Mouse (Mus musculus) stomach, postnatal 0 days (tissue): ENCODE results near the gene Klhl1. TPM values are rescaled to one million over a fixed set of nuclear protein-coding genes. Genes with fewer than 3 reads are reported as not detected.
"Not testable (repeated sequence)": the region's sequence is repeated elsewhere in the genome, so short reads cannot be mapped to it uniquely, and the experiment has no call there.

Experiments used
- ATAC-seq: fragments of 200-750 bp; cut with Nextera tagmentation; 2 replicates; pipeline ENCODE4 v1.8.0; 2017; ENCODE audit not compliant: low FRiP score, low TSS enrichment
- DNase-seq: peaks from one replicate; pipeline ENCODE4 v3.0.0-alpha.2; 2016; ENCODE audit warnings: low spot score
- H3K27ac ChIP-seq: fragments of 300-500 bp; sonication (generic); replicated peaks from 2 replicates; pipeline ENCODE4 v1.5.1; 2014; ENCODE audit warnings: mild to moderate bottlenecking, control low read depth
- H3K27me3 ChIP-seq: fragments of 300-500 bp; sonication (generic); 2 replicates; pipeline ENCODE4 v1.6.1; 2014; ENCODE audit warnings: low read length; ENCODE audit not compliant: control insufficient read depth, insufficient read depth
- H3K36me3 ChIP-seq: fragments of 300-500 bp; sonication (generic); 2 replicates; pipeline ENCODE4 v1.6.1; 2014; ENCODE audit warnings: low read length, mixed read lengths; ENCODE audit not compliant: control insufficient read depth, insufficient read depth
- H3K4me1 ChIP-seq: fragments of 300-500 bp; sonication (generic); replicated peaks from 2 replicates; pipeline ENCODE4 v1.6.1; 2014; ENCODE audit warnings: antibody characterized with exemption; ENCODE audit not compliant: control insufficient read depth, insufficient read depth
- H3K4me2 ChIP-seq: fragments of 300-500 bp; sonication (generic); replicated peaks from 2 replicates; pipeline ENCODE4 v1.6.1; 2014; ENCODE audit warnings: low read depth, mild to moderate bottlenecking, control low read depth, moderate library complexity
- H3K4me3 ChIP-seq: fragments of 300-500 bp; sonication (generic); 2 replicates; pipeline ENCODE4 v1.5.1; 2014; ENCODE audit warnings: low read depth, low read length, control low read depth
- H3K9ac ChIP-seq: fragments of 300-500 bp; sonication (generic); 2 replicates; pipeline ENCODE4 v1.6.1; 2014; ENCODE audit warnings: mild to moderate bottlenecking, low read length, control low read depth, mixed read lengths
- H3K9me3 ChIP-seq: fragments of 300-500 bp; sonication (generic); 2 replicates; pipeline ENCODE4 v1.6.1; 2016; ENCODE audit warnings: low read length; ENCODE audit not compliant: control insufficient read depth
- CTCF ChIP-seq: IDR thresholded peaks from 2 replicates; pipeline ENCODE4 v1.5.1; 2016; ENCODE audit warnings: antibody characterized with exemption, low read depth, mild to moderate bottlenecking, moderate library complexity
- EP300 ChIP-seq: optimal IDR thresholded peaks from 2 replicates; pipeline ENCODE3; 2016; ENCODE audit warnings: antibody characterized with exemption
- WGBS: fragments of 180-500 bp; shearing (Covaris S2); extraction: QIAGEN DNeasy Blood & Tissue Kit; methylation state at CpG from one replicate; pipeline ENCODE4 v1.1.7; 2014; 5-methylcytosine and 5-hydroxymethylcytosine counted together
- polyA plus RNA-seq: library from polyadenylated mRNA; unstranded; fragments of >200 nt; fragmentation: Nextera tagmentation; extraction: Ambion mirVana; gene quantifications from 2 replicates; pipeline ENCODE4 v1.2.1, GENCODE M21; 2015

The Klhl1 gene
- polyA plus RNA-seq, 1 experiment from 2014 or later = 0.08 TPM

GRCm38 (mm10) chr14:96217805-96218441, 301.0 kb downstream of the Klhl1 start:
- no peaks in the 10 kb centered on the region for H3K27me3 ChIP-seq
- TF ChIP-seq CTCF (no peak), EP300 (no peak)
- H3K4me2 ChIP-seq = no peak overlapping the region
- H3K9ac ChIP-seq = no peak overlapping the region
- WGBS = 63% methylated on average over 6 of the region's 6 CpGs
- no peaks in the 10 kb centered on the region for H3K4me1 ChIP-seq
- no peak for ATAC-seq
- H3K36me3 ChIP-seq = no peaks in the 10 kb centered on the region
- no peak overlapping the region for H3K4me3 ChIP-seq
- H3K27ac ChIP-seq = no peak overlapping the region
- no peak for DNase-seq
- no peaks in the 10 kb centered on the region for H3K9me3 ChIP-seq

- H3K4me3 ChIP-seq, H3K27me3 ChIP-seq, H3K4me1 ChIP-seq, ATAC-seq, H3K9ac ChIP-seq, H3K36me3 ChIP-seq, DNase-seq, H3K9me3 ChIP-seq, H3K4me2 ChIP-seq, H3K27ac ChIP-seq: not testable (repeated sequence)
- 90% methylated on average over 13 of the region's 16 CpGs for WGBS
Measured at GRCm38 (mm10) chr14:96194795-96195194, 324.1 kb downstream of the Klhl1 start.

- Histone ChIP-seq H3K4me1 (no peaks in the 10 kb centered on the region), H3K4me2 (no peak overlapping the region), H3K9ac (no peak overlapping the region), H3K27me3 (no peaks in the 10 kb centered on the region), H3K9me3 (no peaks in the 10 kb centered on the region), H3K4me3 (no peak overlapping the region), H3K27ac (no peak overlapping the region), H3K36me3 (no peaks in the 10 kb centered on the region)
- WGBS = 82% methylated on average over 2 of the region's 2 CpGs
- no peak for ATAC-seq
- no peak for TF ChIP-seq EP300
- TF ChIP-seq CTCF = no peak
- DNase-seq = no peak
Measured at GRCm38 (mm10) chr14:96174546-96174945, 344.4 kb downstream of the Klhl1 start.

- WGBS = 74% methylated on average over 9 of the region's 9 CpGs
- no peak for ATAC-seq
Measured at GRCm38 (mm10) chr14:96143137-96143536, 375.8 kb downstream of the Klhl1 start.

GRCm38 (mm10) chr14:96140246-96140645, 378.7 kb downstream of the Klhl1 start:
- ATAC-seq = no peak
- Histone ChIP-seq H3K36me3 (no peaks in the 10 kb centered on the region), H3K4me3 (no peak overlapping the region), H3K9me3 (no peaks in the 10 kb centered on the region), H3K4me1 (no peaks in the 10 kb centered on the region), H3K4me2 (no peak overlapping the region), H3K27me3 (no peaks in the 10 kb centered on the region), H3K9ac (no peak overlapping the region), H3K27ac (no peak overlapping the region)
- WGBS = 83% methylated on average over 2 of the region's 2 CpGs
- DNase-seq = no peak
- TF ChIP-seq EP300 = no peak
- TF ChIP-seq CTCF = no peak

More at GRCm38 (mm10) chr14:96143137-96143536, 375.8 kb downstream of the Klhl1 start:
- no peak for DNase-seq
- Histone ChIP-seq H3K36me3 (no peaks in the 10 kb centered on the region), H3K4me1 (no peaks in the 10 kb centered on the region), H3K4me2 (no peak overlapping the region), H3K27ac (no peak overlapping the region), H3K9me3 (no peaks in the 10 kb centered on the region), H3K27me3 (no peaks in the 10 kb centered on the region), H3K9ac (no peak overlapping the region), H3K4me3 (no peak overlapping the region)
- TF ChIP-seq EP300 (no peak), CTCF (no peak)

GRCm38 (mm10) chr14:96107396-96107795, 411.5 kb downstream of the Klhl1 start:
- Histone ChIP-seq H3K9me3 (no peaks in the 10 kb centered on the region), H3K36me3 (no peaks in the 10 kb centered on the region), H3K4me3 (no peak overlapping the region), H3K9ac (no peak overlapping the region), H3K4me2 (no peak overlapping the region), H3K27me3 (no peaks in the 10 kb centered on the region), H3K4me1 (no peaks in the 10 kb centered on the region), H3K27ac (no peak overlapping the region)
- DNase-seq (peak; percentile 75), ATAC-seq (peak; percentile 99)
- no peak for TF ChIP-seq EP300
- TF ChIP-seq CTCF = no peak
- 59% methylated on average over 7 of the region's 7 CpGs for WGBS
